12 mouse cellular contexts compared by ENCODE assay signal in genomic region chr1:42242586-42243457, GRCm38 (mm10).
DNase-seq lines count a peak whose midpoint lies in the region; ATAC-seq and TF ChIP-seq lines count a peak whose summit lies in the region.
"Had no signal": no experiment of that assay in that cellular context is flagged by ENCODE, and none has a peak within 500 bp of the region (broad histone marks: within the 10 kb centered on the region; RNA-seq: fewer than 3 reads in every experiment).

No protein-coding gene starts in this region.

- intact Hi-C loops in heart, adult 2 months (cut with DNase I) = no loop called here
- intact Hi-C loops in gastrocnemius, postnatal 36 days (cut with DNase I) = no loop called here

- H3K79me2 ChIP-seq in heart, adult 2 months (replicated peaks; ENCODE audit: control insufficient read depth, insufficient read depth, low read length) = no peaks in the 10 kb centered on the region

- no peak overlapping the region for H3K9ac ChIP-seq in heart, embryonic 15.5 days
- H3K9ac ChIP-seq in heart, adult 2 months (ENCODE audit: low read depth, low read length) = no peak overlapping the region
- no peak overlapping the region for H3K9ac ChIP-seq in hindbrain, embryonic 15.5 days
- H3K9ac ChIP-seq in midbrain, embryonic 16.5 days (ENCODE audit: low read depth, low read length) = peak overlapping the region; percentile 22; the same call in 1 of the 2 replicates
- H3K9ac ChIP-seq: lung, embryonic 15.5 days; stomach, embryonic 15.5 days had no signal

- no peak for TF ChIP-seq EP300 in heart, adult 2 months (IDR thresholded peaks at IDR 0.05; ENCODE audit: insufficient read depth, low read depth, low read length)

- no peaks in the 10 kb centered on the region for H3K27me3 ChIP-seq in heart, embryonic 15.5 days
- no peaks in the 10 kb centered on the region for H3K27me3 ChIP-seq in heart, adult 2 months (ENCODE audit: control insufficient read depth, insufficient read depth, low read length)
- H3K27me3 ChIP-seq in hindbrain, embryonic 15.5 days = no peaks in the 10 kb centered on the region
- no peaks in the 10 kb centered on the region for H3K27me3 ChIP-seq in midbrain, embryonic 16.5 days (ENCODE audit: control insufficient read depth, insufficient read depth, low read depth, low read length)
- H3K27me3 ChIP-seq: CH12.LX; lung, embryonic 15.5 days; stomach, embryonic 15.5 days had no signal

- peak overlapping the region; percentile 45; the same call in 1 of the 2 replicates for H3K4me2 ChIP-seq in heart, embryonic 15.5 days
- peak overlapping the region; percentile 50 for H3K4me2 ChIP-seq in hindbrain, embryonic 15.5 days
- H3K4me2 ChIP-seq in midbrain, embryonic 16.5 days (ENCODE audit: low read length) = peak overlapping the region; percentile 43; the same call in 1 of the 2 replicates
- H3K4me2 ChIP-seq: lung, embryonic 15.5 days; stomach, embryonic 15.5 days had no signal

- no peaks in the 10 kb centered on the region for H3K4me1 ChIP-seq in heart, embryonic 15.5 days (replicated peaks)
- no peaks in the 10 kb centered on the region for H3K4me1 ChIP-seq in heart, adult 2 months (ENCODE audit: control insufficient read depth, insufficient read depth, low read length)
- peaks cover 27% of the 10 kb centered on the region for H3K4me1 ChIP-seq in hindbrain, embryonic 15.5 days (replicated peaks)
- peaks cover 16% of the 10 kb centered on the region for H3K4me1 ChIP-seq in midbrain, embryonic 16.5 days (ENCODE audit: control insufficient read depth, insufficient read depth, low read length)

- no peak overlapping the region for H3K27ac ChIP-seq in heart, embryonic 15.5 days
- no peak overlapping the region for H3K27ac ChIP-seq in heart, adult 2 months
- H3K27ac ChIP-seq in hindbrain, embryonic 15.5 days (replicated peaks) = peak overlapping the region; percentile 70
- H3K27ac ChIP-seq in midbrain, embryonic 16.5 days (ENCODE audit: low read length) = peak overlapping the region; percentile 59
- H3K27ac ChIP-seq: lung, embryonic 15.5 days; stomach, embryonic 15.5 days had no signal

- no peak for TF ChIP-seq CTCF in heart, adult 2 months (IDR thresholded peaks at IDR 0.05)

- no peaks in the 10 kb centered on the region for H3K9me3 ChIP-seq in heart, embryonic 15.5 days (replicated peaks)
- H3K9me3 ChIP-seq in hindbrain, embryonic 15.5 days = no peaks in the 10 kb centered on the region
- H3K9me3 ChIP-seq in midbrain, embryonic 16.5 days (replicated peaks; ENCODE audit: control insufficient read depth, low read length, poor library complexity, severe bottlenecking) = no peaks in the 10 kb centered on the region
- H3K9me3 ChIP-seq: lung, embryonic 15.5 days; stomach, embryonic 15.5 days had no signal

- no peak for ATAC-seq in heart, embryonic 15.5 days (replicated peaks; ENCODE audit: insufficient number of reproducible peaks, insufficient read depth, low FRiP score, low read depth)
- peak; percentile 61; the same call in 1 of the 2 replicates for ATAC-seq in hindbrain, embryonic 15.5 days (ENCODE audit: low FRiP score, low read depth)
- peak; percentile 63; the same call in 1 of the 2 replicates for ATAC-seq in midbrain, embryonic 16.5 days
- ATAC-seq in erythroid progenitor cell, adult 5-6 weeks (replicated peaks; ENCODE audit: low FRiP score, poor library complexity, severe bottlenecking) = no peak

- no peaks in the 10 kb centered on the region for H3K36me3 ChIP-seq in heart, embryonic 15.5 days
- no peaks in the 10 kb centered on the region for H3K36me3 ChIP-seq in heart, adult 2 months (ENCODE audit: control insufficient read depth, insufficient read depth, low read length)
- no peaks in the 10 kb centered on the region for H3K36me3 ChIP-seq in hindbrain, embryonic 15.5 days
- H3K36me3 ChIP-seq in midbrain, embryonic 16.5 days (ENCODE audit: control insufficient read depth, insufficient read depth, low read length) = no peaks in the 10 kb centered on the region
- H3K36me3 ChIP-seq: lung, embryonic 15.5 days; stomach, embryonic 15.5 days had no signal

- TF ChIP-seq POLR2A in heart, adult 2 months (IDR thresholded peaks at IDR 0.05; ENCODE audit: insufficient read depth, low read depth, low read length) = no peak

- no peak for DNase-seq in heart, adult 2 months
- peak; percentile 28 for DNase-seq in embryo, embryonic 9.5 days (ENCODE audit: extremely low spot score)
- DNase-seq in urinary bladder, postnatal 25 days (ENCODE audit: low spot score) = no peak
- no peak for DNase-seq in gastrocnemius, postnatal 36 days
- DNase-seq: gastrocnemius, postnatal 10 days had no signal

- 65% methylated on average over 15 of the region's 15 CpGs for WGBS in heart, embryonic 15.5 days
- 73% methylated on average over 13 of the region's 15 CpGs for WGBS in heart, adult 2 months
- 22% methylated on average over 15 of the region's 15 CpGs for WGBS in hindbrain, embryonic 15.5 days
- WGBS in midbrain, embryonic 16.5 days = 17% methylated on average over 15 of the region's 15 CpGs

- no peak overlapping the region for H3K4me3 ChIP-seq in heart, embryonic 15.5 days
- H3K4me3 ChIP-seq in heart, adult 2 months = no peak overlapping the region
- no peak overlapping the region for H3K4me3 ChIP-seq in hindbrain, embryonic 15.5 days
- no peak overlapping the region for H3K4me3 ChIP-seq in midbrain, embryonic 16.5 days (ENCODE audit: low read depth, low read length)
- H3K4me3 ChIP-seq: lung, embryonic 15.5 days; stomach, embryonic 15.5 days had no signal

Comparison
In these comparisons a context has a peak if more than half of its experiments do, and no peak if none do; other contexts are left out.
1. ATAC-seq: peak in hindbrain, embryonic 15.5 days (single experiment) and midbrain, embryonic 16.5 days (single experiment); none in heart, embryonic 15.5 days (single experiment) and erythroid progenitor cell, adult 5-6 weeks (single experiment).
2. H3K27ac ChIP-seq: peak in hindbrain, embryonic 15.5 days (single experiment) and midbrain, embryonic 16.5 days (single experiment); none in heart, embryonic 15.5 days (single experiment) and heart, adult 2 months (single experiment).
3. Peak in every context shown above with its lines, with median percentiles within 50 percentile points of each other: H3K4me2 ChIP-seq.